Mouse (Mus musculus) hindbrain, embryonic 16.5 days (tissue): ENCODE measurements at regions not wholly inside any gene's neighbourhood (a gene's known extent, or its start where the extent isn't known, plus 50 kb on each side); places are given as distances from the start of the nearest gene placed in this dataset.

ENCODE experiments used
- ATAC-seq: fragments of 200-750 bp; cut with Nextera tagmentation; 2 replicates; pipeline ENCODE4 v1.8.0; 2017; ENCODE audit warnings: moderate TSS enrichment, moderate library complexity
- H3K27ac ChIP-seq: fragments of 300-500 bp; sonication (generic); 2 replicates; pipeline ENCODE4 v1.5.1; 2014; ENCODE audit warnings: low read depth, mild to moderate bottlenecking, control low read depth, low read length, moderate library complexity
- H3K27me3 ChIP-seq: fragments of 300-500 bp; sonication (generic); replicated peaks from 2 replicates; pipeline ENCODE4 v1.6.1; 2014; ENCODE audit warnings: low read length; ENCODE audit not compliant: control insufficient read depth, insufficient read depth
- H3K36me3 ChIP-seq: fragments of 300-500 bp; sonication (generic); 2 replicates; pipeline ENCODE4 v1.6.1; 2014; ENCODE audit warnings: mild to moderate bottlenecking, low read length, moderate library complexity, mixed read lengths; ENCODE audit not compliant: control insufficient read depth, insufficient read depth
- H3K4me1 ChIP-seq: fragments of 300-500 bp; sonication (generic); 2 replicates; pipeline ENCODE4 v1.6.1; 2014; ENCODE audit warnings: low read depth, low read length; ENCODE audit not compliant: control insufficient read depth, insufficient read depth
- H3K4me2 ChIP-seq: fragments of 300-500 bp; sonication (generic); 2 replicates; pipeline ENCODE4 v1.6.1; 2014; ENCODE audit warnings: mild to moderate bottlenecking, low read length, control low read depth, moderate library complexity
- H3K4me3 ChIP-seq: fragments of 300-500 bp; sonication (generic); 2 replicates; pipeline ENCODE4 v1.5.1; 2014; ENCODE audit warnings: mild to moderate bottlenecking, low read length, control low read depth, moderate library complexity
- H3K9ac ChIP-seq: fragments of 300-500 bp; sonication (generic); 2 replicates; pipeline ENCODE4 v1.6.1; 2014; ENCODE audit warnings: low read depth, mild to moderate bottlenecking, control low read depth, low read length, moderate library complexity
- H3K9me3 ChIP-seq: fragments of 300-500 bp; sonication (generic); 2 replicates; pipeline ENCODE4 v1.6.1; 2014; ENCODE audit warnings: mild to moderate bottlenecking, low read length, moderate library complexity; ENCODE audit not compliant: control insufficient read depth
- whole genome bisulfite sequencing: fragments of 180-500 bp; shearing (Covaris S2); extraction: QIAGEN DNeasy Blood & Tissue Kit; methylation state at CpG from one replicate; pipeline ENCODE4 v1.1.7; 2014; 5-methylcytosine and 5-hydroxymethylcytosine counted together

DNA sequence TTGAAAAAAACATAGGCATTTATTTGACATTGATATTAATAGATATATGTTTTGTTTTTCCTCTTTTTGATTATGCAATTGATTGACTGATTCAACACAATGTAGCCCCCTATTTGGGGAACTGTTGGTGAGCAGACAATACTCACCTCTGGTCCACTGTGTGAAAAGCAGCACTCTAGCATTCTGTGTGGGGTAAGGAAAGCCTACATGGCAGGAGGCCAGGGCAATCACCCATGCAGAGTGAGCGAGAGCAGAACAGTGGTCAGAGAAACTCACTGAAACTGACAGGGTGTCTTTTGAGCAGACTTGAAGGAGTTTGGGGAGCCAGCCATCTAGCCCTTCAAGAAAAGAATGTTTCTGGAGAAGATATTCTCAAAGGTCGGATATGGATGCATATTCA lies 73.2 kb upstream of the Azi2 start:
- no peak overlapping the region for H3K27ac ChIP-seq
- 58% methylated on average over 2 of the region's 2 CpGs for WGBS
- ATAC-seq: no peak
- peaks cover 3% of the 10 kb centered on the region for H3K4me1 ChIP-seq
- H3K4me3 ChIP-seq: no peak overlapping the region
- H3K27me3 ChIP-seq: no peaks in the 10 kb centered on the region
- H3K9me3 ChIP-seq: peaks cover 3% of the 10 kb centered on the region; the same call in 1 of the 2 replicates
- no peak overlapping the region for H3K9ac ChIP-seq
- H3K36me3 ChIP-seq: no peaks in the 10 kb centered on the region
- H3K4me2 ChIP-seq: no peak overlapping the region

DNA sequence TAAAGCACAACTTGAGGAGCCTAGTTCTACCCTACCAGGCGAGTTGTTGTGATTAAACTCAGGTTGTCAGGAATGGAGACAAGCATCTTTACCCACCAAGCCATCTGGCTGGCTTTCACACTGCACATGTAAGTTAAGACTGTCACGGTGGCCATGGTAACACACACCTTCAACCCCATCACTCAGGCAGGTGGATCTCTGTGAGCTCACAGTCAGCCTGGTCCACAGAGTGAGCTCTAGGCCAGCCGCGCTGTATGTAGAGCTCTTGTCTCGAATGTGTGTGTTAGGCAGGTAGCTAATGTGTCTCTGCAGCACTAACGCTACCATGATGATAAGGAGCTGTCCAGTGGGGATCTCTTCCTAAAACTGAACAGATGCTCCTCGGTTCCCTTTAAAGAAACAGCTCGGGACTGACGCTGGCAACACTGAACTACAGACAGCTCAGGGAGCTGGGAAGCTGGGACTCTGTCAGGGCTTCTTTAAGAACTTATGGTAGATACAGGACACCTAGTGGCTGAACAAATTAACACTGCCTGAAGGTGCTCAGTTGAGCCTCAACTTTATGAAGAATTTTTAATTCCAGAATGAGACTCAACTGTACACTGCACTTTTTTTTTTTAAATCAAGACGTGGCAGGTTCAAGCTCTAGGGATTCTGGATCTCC lies 73.8 kb upstream of the Azi2 start:
- Histone ChIP-seq H3K4me2 (no peak overlapping the region), H3K27ac (no peak overlapping the region), H3K9me3 (no peaks in the 10 kb centered on the region), H3K36me3 (no peaks in the 10 kb centered on the region), H3K4me1 (peaks cover 3% of the 10 kb centered on the region), H3K27me3 (no peaks in the 10 kb centered on the region), H3K9ac (no peak overlapping the region), H3K4me3 (no peak overlapping the region)
- ATAC-seq: peak; percentile 61
- 47% methylated on average over 10 of the region's 10 CpGs for WGBS

DNA sequence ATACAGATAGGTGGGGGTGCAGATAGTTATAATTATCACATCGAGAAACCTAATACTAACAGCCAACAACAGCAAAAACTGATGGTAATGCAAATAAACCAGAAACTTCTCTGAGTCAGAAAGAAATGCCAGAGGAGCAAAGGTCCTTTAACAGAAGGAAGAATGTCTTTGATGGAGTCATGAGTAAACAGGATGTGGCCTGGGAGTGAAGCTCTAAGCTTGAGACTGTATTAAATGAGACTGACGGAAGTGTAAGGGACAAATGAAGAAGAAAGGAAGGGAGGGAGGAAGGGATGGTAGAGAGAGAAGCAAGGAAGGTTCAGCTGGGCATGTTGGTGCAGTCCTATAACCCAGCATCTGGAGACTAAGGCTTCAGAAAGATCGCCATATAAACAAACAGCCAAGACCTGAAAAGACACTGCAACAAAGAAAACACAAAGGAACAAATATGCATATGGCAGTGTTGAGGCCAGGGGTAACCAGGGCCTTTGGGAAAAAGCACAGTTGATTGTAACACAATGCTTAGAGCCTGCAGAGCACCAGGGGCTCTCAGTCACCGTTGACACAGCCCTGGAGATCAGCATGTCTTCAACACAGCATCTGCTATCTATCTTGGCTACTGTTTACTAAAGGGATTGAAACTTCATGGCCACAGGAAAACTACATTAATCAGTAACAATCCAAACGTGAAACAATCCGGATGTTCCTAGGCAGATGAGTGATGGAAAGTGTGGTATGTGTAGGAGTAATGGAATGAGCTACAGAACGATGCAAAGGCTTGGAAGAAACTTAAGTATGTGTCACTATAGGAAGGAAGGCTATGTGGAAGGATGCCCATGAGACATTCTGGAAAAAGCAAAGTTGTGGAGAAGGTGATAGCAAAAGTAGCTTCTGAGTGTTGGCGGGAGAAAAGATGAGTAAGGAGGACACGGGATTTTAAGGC lies 77.9 kb upstream of the Azi2 start:
- no peak for ATAC-seq
- Histone ChIP-seq H3K4me1 (peaks cover 3% of the 10 kb centered on the region), H3K27ac (no peak overlapping the region), H3K9me3 (no peaks in the 10 kb centered on the region), H3K4me2 (no peak overlapping the region), H3K27me3 (no peaks in the 10 kb centered on the region), H3K36me3 (no peaks in the 10 kb centered on the region), H3K9ac (no peak overlapping the region), H3K4me3 (no peak overlapping the region)
- 59% methylated on average over 9 of the region's 9 CpGs for WGBS

DNA sequence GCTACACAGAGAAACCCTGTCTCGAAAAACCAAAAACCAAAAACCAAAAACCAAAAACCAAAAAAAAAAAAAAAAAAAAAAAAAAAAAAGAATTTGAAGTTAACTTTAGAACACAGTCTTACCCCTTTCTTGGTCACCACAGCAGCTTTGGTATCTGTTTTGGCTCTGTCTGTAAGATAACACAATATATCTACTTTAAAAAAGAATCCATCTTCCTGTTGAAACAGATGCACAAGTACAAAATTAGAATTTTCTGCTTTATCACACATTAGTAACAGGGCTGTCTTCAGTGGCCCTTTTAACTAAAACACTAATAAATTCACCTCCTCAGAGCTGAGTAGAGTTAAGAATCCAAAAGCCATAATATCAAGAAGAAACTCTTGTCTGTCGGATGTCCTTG lies 80.5 kb upstream of the Azi2 start:
- Histone ChIP-seq H3K27ac (no peak overlapping the region), H3K4me1 (peaks cover 2% of the 10 kb centered on the region), H3K27me3 (no peaks in the 10 kb centered on the region), H3K9me3 (no peaks in the 10 kb centered on the region), H3K9ac (no peak overlapping the region), H3K4me3 (no peak overlapping the region), H3K4me2 (no peak overlapping the region), H3K36me3 (no peaks in the 10 kb centered on the region)
- no peak for ATAC-seq
- WGBS: 94% methylated on average over 2 of the region's 2 CpGs

DNA sequence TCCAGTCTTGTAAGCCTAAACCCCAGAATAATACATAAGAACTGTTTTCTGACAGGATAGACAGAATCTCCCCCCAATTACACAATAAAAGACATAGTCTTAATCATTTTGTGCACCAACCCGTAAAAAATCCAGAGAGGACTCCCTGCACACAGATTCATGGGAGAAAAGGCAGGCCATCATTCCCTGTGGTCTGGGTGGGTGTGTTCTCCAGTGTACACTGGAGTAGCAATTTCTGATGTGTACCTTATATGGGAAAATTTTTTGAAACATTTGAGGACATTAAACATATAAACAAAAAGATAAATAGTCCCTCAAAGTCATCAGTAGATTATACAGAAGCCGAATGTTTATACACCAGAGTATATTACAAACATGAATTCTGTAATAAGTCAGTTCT lies 83.1 kb upstream of the Azi2 start:
- Histone ChIP-seq H3K4me1 (peaks cover 2% of the 10 kb centered on the region), H3K9me3 (no peaks in the 10 kb centered on the region), H3K4me3 (no peak overlapping the region), H3K36me3 (no peaks in the 10 kb centered on the region), H3K27me3 (no peaks in the 10 kb centered on the region), H3K4me2 (no peak overlapping the region), H3K9ac (no peak overlapping the region), H3K27ac (no peak overlapping the region)
- ATAC-seq: no peak
- 61% methylated on average over 2 of the region's 2 CpGs for WGBS

DNA sequence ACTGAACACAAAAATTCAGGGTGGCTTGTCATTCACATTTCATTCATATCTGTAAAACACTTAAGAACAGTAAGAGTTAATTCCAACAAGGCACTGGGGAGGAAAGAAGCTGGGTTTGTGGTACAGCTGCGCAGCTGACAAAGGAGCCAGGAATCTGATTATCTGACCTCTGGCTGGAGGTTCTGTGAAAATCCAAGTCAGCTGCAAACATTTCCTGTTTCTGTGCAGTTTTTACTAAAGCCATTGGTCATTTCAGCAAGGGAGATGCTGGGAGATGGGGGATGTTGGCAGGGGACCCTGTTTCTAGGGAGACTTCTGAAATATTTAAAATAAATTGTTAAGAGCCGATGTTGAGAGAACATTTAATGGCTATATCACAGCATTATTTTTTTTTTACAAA lies 83.6 kb upstream of the Azi2 start:
- Histone ChIP-seq H3K27ac (no peak overlapping the region), H3K36me3 (no peaks in the 10 kb centered on the region), H3K27me3 (no peaks in the 10 kb centered on the region), H3K4me2 (no peak overlapping the region), H3K4me1 (peaks cover 2% of the 10 kb centered on the region), H3K9me3 (no peaks in the 10 kb centered on the region), H3K4me3 (no peak overlapping the region), H3K9ac (no peak overlapping the region)
- 26% methylated on average over 2 of the region's 2 CpGs for WGBS
- no peak for ATAC-seq

DNA sequence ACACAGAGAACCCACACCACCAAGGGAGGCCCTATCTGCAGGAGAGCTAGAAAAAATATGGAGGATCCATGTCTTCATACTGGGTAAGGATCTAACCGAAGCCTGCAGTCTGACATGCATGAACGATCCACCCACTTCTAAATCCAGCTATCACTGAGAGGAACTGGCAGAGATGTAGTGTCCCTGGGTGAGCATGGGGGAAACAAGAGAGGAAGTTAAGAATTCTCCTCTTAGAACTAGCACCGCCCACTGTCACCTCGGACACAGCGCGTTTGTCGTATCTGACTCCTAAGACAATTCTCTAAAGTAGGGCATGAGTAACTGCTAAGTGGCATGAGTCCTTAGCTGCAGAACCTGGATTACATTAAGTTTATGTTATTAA lies 112.8 kb upstream of the Azi2 start:
- WGBS: 75% methylated on average over 7 of the region's 7 CpGs
- no peak overlapping the region for H3K27ac ChIP-seq
- no peaks in the 10 kb centered on the region for H3K27me3 ChIP-seq
- no peak overlapping the region for H3K4me2 ChIP-seq
- H3K36me3 ChIP-seq: no peaks in the 10 kb centered on the region
- H3K4me1 ChIP-seq: no peaks in the 10 kb centered on the region; the same call in 1 of the 2 replicates
- ATAC-seq: no peak
- H3K9ac ChIP-seq: no peak overlapping the region
- no peak overlapping the region for H3K4me3 ChIP-seq
- no peaks in the 10 kb centered on the region for H3K9me3 ChIP-seq

DNA sequence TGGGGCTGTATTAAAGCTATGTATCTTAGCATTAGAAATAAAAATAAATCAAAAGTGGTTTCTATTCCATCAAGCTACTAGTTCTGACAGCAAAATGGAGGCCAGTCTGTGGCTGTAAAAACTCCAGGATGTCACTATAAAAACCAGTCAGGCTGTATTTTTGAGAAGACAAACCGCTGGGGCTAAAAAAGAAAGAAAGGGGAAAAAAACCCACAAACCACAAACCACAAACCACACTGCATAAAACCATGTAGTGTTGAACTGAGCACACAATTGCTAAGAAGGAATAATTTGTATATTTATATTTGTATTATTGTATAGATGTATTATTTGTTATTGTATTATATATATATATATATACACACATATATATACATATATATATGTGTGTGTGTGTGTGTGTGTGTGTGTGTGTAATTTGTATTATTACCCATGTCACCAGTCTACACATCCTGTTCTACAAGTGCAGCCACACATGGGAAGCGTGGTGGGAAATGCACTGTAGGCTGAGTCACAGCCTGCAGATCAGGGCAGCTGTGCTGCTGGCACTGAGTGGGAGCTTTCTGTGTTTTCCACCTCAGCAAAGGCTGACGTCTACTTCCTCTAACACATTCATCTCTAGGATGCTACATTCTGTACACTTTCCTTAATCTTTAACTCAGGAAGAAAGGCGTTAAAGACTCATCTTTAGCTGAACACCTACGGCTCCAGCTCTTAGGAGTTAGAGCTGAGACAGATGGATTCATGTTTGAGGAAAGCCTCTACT lies 113.4 kb upstream of the Azi2 start:
- H3K9ac ChIP-seq: no peak overlapping the region
- no peaks in the 10 kb centered on the region for H3K27me3 ChIP-seq
- H3K4me2 ChIP-seq: no peak overlapping the region
- H3K9me3 ChIP-seq: no peaks in the 10 kb centered on the region
- H3K4me3 ChIP-seq: no peak overlapping the region
- H3K27ac ChIP-seq: no peak overlapping the region
- H3K36me3 ChIP-seq: no peaks in the 10 kb centered on the region
- no peaks in the 10 kb centered on the region; the same call in 1 of the 2 replicates for H3K4me1 ChIP-seq
- no peak for ATAC-seq
- 85% methylated on average over 5 of the region's 5 CpGs for WGBS

DNA sequence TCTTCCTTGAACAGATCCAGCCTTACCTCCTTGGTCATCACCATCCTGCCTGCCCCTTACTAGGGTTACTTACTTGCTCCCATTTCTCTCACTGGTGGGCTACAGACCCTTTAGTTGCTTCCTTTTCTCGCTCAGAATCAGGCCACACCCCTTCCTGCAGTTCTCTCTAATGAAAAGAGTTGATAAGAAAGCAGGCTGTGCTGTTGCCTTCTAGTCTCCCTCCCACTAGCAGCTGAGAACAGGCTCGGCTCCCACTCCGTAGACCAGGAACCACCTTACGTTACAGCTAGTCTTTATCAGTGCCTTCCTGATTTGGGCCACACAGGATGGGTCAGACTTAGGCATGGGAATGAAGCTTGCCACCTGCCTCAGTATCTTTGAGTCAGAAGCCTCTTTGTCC lies 117.3 kb upstream of the Azi2 start:
- Histone ChIP-seq H3K36me3 (no peaks in the 10 kb centered on the region), H3K4me2 (no peak overlapping the region), H3K27ac (no peak overlapping the region), H3K4me1 (no peaks in the 10 kb centered on the region; the same call in 1 of the 2 replicates), H3K4me3 (no peak overlapping the region), H3K9me3 (no peaks in the 10 kb centered on the region; the same call in 1 of the 2 replicates), H3K9ac (peak overlapping the region; percentile 22; the same call in 1 of the 2 replicates), H3K27me3 (no peaks in the 10 kb centered on the region)
- WGBS: 54% methylated on average over 4 of the region's 4 CpGs
- ATAC-seq: no peak
